Mouse (Mus musculus): ENCODE measurements around the gene Mdm2. TPM values are rescaled to one million over a fixed set of nuclear protein-coding genes. Genes with fewer than 3 reads are reported as not detected.

The Mdm2 gene
- polyA plus RNA-seq, 1 experiment from 2014 or later = 39.7 TPM

Other genes starting within 250 kb of the Mdm2 start
- 66.6 and 85.8 TPM in 2 replicates for gene Cpm, start 81.3 kb downstream of the Mdm2 start, polyA plus RNA-seq (2014; fragmentation: Nextera tagmentation; extraction: Ambion mirVana)
- gene Slc35e3, start 35.6 kb upstream of the Mdm2 start, polyA plus RNA-seq (2014; fragmentation: Nextera tagmentation; extraction: Ambion mirVana) = 10.8 and 12.6 TPM in 2 replicates
- 60.8 and 65.4 TPM in 2 replicates for gene Nup107, start 81.9 kb upstream of the Mdm2 start, polyA plus RNA-seq (2014; fragmentation: Nextera tagmentation; extraction: Ambion mirVana)
- gene Rap1b, start 135.3 kb upstream of the Mdm2 start, polyA plus RNA-seq (2014; fragmentation: Nextera tagmentation; extraction: Ambion mirVana) = 183 and 184 TPM in 2 replicates